In the genomic region with DNA sequence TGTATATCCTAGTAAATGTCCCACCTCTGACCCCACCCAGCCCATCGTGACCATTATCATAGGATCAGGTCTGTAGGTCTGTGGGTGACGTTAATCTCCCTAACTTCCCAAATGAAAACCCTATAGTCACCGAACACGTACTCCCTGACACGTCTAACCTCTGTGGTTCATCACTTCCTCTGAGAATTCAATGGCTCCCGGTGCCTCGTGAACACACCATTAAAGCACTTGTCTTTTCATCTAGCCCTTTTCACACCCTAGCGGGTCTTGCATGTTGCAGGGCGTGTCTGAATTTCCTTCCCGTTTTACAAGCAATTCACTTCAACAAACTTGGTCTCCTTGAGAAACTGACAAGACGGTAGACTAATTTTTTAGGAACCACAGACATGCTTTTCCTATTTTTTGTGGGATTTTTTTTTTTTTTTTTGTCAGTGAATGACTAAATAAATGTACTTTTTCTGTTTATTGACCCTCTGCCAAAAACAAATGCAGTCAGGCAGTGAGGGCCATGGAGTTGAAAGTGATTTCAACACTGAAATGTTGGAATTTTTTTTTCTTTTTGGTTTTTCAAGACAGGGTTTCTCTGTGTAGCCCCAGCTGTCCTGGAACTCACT, we compare ENCODE assay signal across 15 mouse cellular contexts. TPM values are rescaled to one million over a fixed set of nuclear protein-coding genes. Genes with fewer than 3 reads are reported as not detected.
DNase-seq lines count a peak whose midpoint lies in the region; ATAC-seq and TF ChIP-seq lines count a peak whose summit lies in the region.
"Had no signal": no experiment of that assay in that cellular context is flagged by ENCODE, and none has a peak within 500 bp of the region (broad histone marks: within the 10 kb centered on the region; RNA-seq: fewer than 3 reads in every experiment).

No protein-coding gene starts in this region.

- 9% methylated on average over 11 of the region's 11 CpGs for WGBS in spleen, adult 2 months
- WGBS in kidney, embryonic 14.5 days, result 86% methylated on average over 11 of the region's 11 CpGs
- 92% methylated on average over 11 of the region's 11 CpGs for WGBS in midbrain, embryonic 13.5 days

- no peak overlapping the region for H3K4me3 ChIP-seq in spleen, adult 2 months (ENCODE audit: extremely low read depth, insufficient read depth, insufficient read length)
- H3K4me3 ChIP-seq in kidney, embryonic 14.5 days (ENCODE audit: low read length), result no peak overlapping the region
- no peak overlapping the region for H3K4me3 ChIP-seq in midbrain, embryonic 13.5 days (replicated peaks)
- H3K4me3 ChIP-seq: heart, embryonic 12.5 days; layer of hippocampus, adult 2 months; midbrain, embryonic 12.5 days had no signal

- no peaks in the 10 kb centered on the region for H3K9me3 ChIP-seq in kidney, embryonic 14.5 days (ENCODE audit: control insufficient read depth, low read length)
- H3K9me3 ChIP-seq in midbrain, embryonic 13.5 days, result no peaks in the 10 kb centered on the region
- H3K9me3 ChIP-seq: heart, embryonic 12.5 days; midbrain, embryonic 12.5 days had no signal

- DNase-seq in kidney, adult 9 months, result peak; percentile 13
- DNase-seq in kidney, postnatal 25 days, result no peak
- peak; percentile 65 for DNase-seq in lung, postnatal 25 days (ENCODE audit: low spot score)
- peak; percentile 63 to 69 for DNase-seq in spleen, adult 2 months (ENCODE audit: low read depth in 1 of 2, low spot score in 2 of 2)
- DNase-seq in left cerebral cortex, adult 11 months (ENCODE audit: low spot score), result no peak
- DNase-seq: cerebellum, postnatal 14 days; right cerebral cortex, postnatal 25 days had no signal

- no peak for TF ChIP-seq POLR2A in spleen, adult 2 months (IDR thresholded peaks at IDR 0.05; ENCODE audit: low read depth, low read length)

- H3K27ac ChIP-seq in spleen, adult 2 months (ENCODE audit: insufficient read depth, low read length), result no peak overlapping the region
- H3K27ac ChIP-seq in kidney, embryonic 14.5 days (ENCODE audit: low read depth, low read length), result no peak overlapping the region
- H3K27ac ChIP-seq in midbrain, embryonic 13.5 days, result no peak overlapping the region
- H3K27ac ChIP-seq: layer of hippocampus, adult 2 months; midbrain, embryonic 12.5 days had no signal

- no peaks in the 10 kb centered on the region for H3K36me3 ChIP-seq in spleen, adult 2 months (ENCODE audit: control insufficient read depth, insufficient read depth, low read length)
- no peaks in the 10 kb centered on the region for H3K36me3 ChIP-seq in kidney, embryonic 14.5 days (ENCODE audit: control insufficient read depth, insufficient read depth, low read length)
- H3K36me3 ChIP-seq in midbrain, embryonic 13.5 days, result no peaks in the 10 kb centered on the region
- H3K36me3 ChIP-seq: heart, embryonic 12.5 days; midbrain, embryonic 12.5 days had no signal

- no peak for TF ChIP-seq CTCF in spleen, adult 2 months (IDR thresholded peaks at IDR 0.05; ENCODE audit: extremely low read depth, insufficient read depth, insufficient read length, insufficient replicate concordance)

- H3K27me3 ChIP-seq in spleen, adult 2 months (ENCODE audit: control insufficient read depth, insufficient read depth, low read length), result no peaks in the 10 kb centered on the region
- H3K27me3 ChIP-seq in kidney, embryonic 14.5 days (ENCODE audit: control insufficient read depth, insufficient read depth, low read length), result no peaks in the 10 kb centered on the region
- H3K27me3 ChIP-seq in midbrain, embryonic 13.5 days, result no peaks in the 10 kb centered on the region
- H3K27me3 ChIP-seq: CH12.LX; heart, embryonic 12.5 days; midbrain, embryonic 12.5 days had no signal

- ATAC-seq in common myeloid progenitor, adult 5-6 weeks (replicated peaks; ENCODE audit: low read depth, poor library complexity, severe bottlenecking), result peak; percentile 81
- no peak for ATAC-seq in kidney, embryonic 14.5 days (ENCODE audit: low FRiP score, low TSS enrichment)
- ATAC-seq in midbrain, embryonic 13.5 days, result no peak
- ATAC-seq: hindbrain, embryonic 16.5 days had no signal

- peaks cover 5% of the 10 kb centered on the region; the same call in 1 of the 2 replicates for H3K4me1 ChIP-seq in spleen, adult 2 months (ENCODE audit: control insufficient read depth, insufficient read depth, insufficient read length)
- H3K4me1 ChIP-seq in kidney, embryonic 14.5 days (ENCODE audit: control insufficient read depth, insufficient read depth, low read length), result peaks cover 7% of the 10 kb centered on the region; the same call in 1 of the 2 replicates
- H3K4me1 ChIP-seq in midbrain, embryonic 13.5 days (replicated peaks), result no peaks in the 10 kb centered on the region
- H3K4me1 ChIP-seq: midbrain, embryonic 12.5 days had no signal

- no peak overlapping the region for H3K4me2 ChIP-seq in kidney, embryonic 14.5 days (replicated peaks; ENCODE audit: low read depth, low read length)
- no peak overlapping the region for H3K4me2 ChIP-seq in midbrain, embryonic 13.5 days (replicated peaks)
- H3K4me2 ChIP-seq: heart, embryonic 12.5 days; midbrain, embryonic 12.5 days had no signal

- H3K9ac ChIP-seq in kidney, embryonic 14.5 days (ENCODE audit: low read depth, low read length), result no peak overlapping the region
- no peak overlapping the region for H3K9ac ChIP-seq in midbrain, embryonic 13.5 days (replicated peaks)
- H3K9ac ChIP-seq: heart, embryonic 12.5 days; midbrain, embryonic 12.5 days had no signal

RNA-seq across cellular contexts. Expression of a gene that starts 23.5 kb away (rescaled TPM):
- total RNA-seq in common myeloid progenitor, adult 5-6 weeks (2017), result 36.8 and 41.2 TPM in 2 replicates
- 20.0 and 30.0 TPM in 2 replicates for polyA plus RNA-seq in spleen, adult 2 months (2012; rRNA removed)
- 2.0 and 2.7 TPM in 2 replicates for polyA plus RNA-seq in kidney, embryonic 14.5 days (2014; fragmentation: Nextera tagmentation; extraction: Ambion mirVana)
- 2.0 and 2.5 TPM in 2 replicates for polyA plus RNA-seq in midbrain, embryonic 13.5 days (2015; fragmentation: Nextera tagmentation; extraction: Ambion mirVana)

Comparison
In these comparisons a context has a peak if more than half of its experiments do, and no peak if none do; other contexts are left out.
1. DNase-seq: peak in kidney, adult 9 months (single experiment), lung, postnatal 25 days (single experiment) and spleen, adult 2 months (2 of 2); none in kidney, postnatal 25 days (0 of 2) and left cerebral cortex, adult 11 months (single experiment).